Mouse (Mus musculus) heart, postnatal 0 days (tissue): ENCODE results near the gene Ufc1. TPM values are rescaled to one million over a fixed set of nuclear protein-coding genes. Genes with fewer than 3 reads are reported as not detected.

ENCODE experiments used
- ATAC-seq: fragments of 200-750 bp; cut with Nextera tagmentation; 2 replicates; pipeline ENCODE4 v1.8.0; 2017; ENCODE audit warnings: low read depth, moderate number of reproducible peaks, moderate library complexity; ENCODE audit not compliant: insufficient read depth
- DNase-seq: peaks from one replicate; pipeline ENCODE4 v3.0.0-alpha.2; 2016; ENCODE audit warnings: low spot score
- H3K27ac ChIP-seq: fragments of 300-500 bp; sonication (generic); 2 replicates; pipeline ENCODE4 v1.5.1; 2014; ENCODE audit warnings: low read depth, mild to moderate bottlenecking
- H3K27me3 ChIP-seq: fragments of 300-500 bp; sonication (generic); 2 replicates; pipeline ENCODE4 v1.6.1; 2014; ENCODE audit warnings: low read length, mixed read lengths; ENCODE audit not compliant: control insufficient read depth, insufficient read depth
- H3K36me3 ChIP-seq: fragments of 300-500 bp; sonication (generic); replicated peaks from 2 replicates; pipeline ENCODE4 v1.6.1; 2014; ENCODE audit warnings: low read length, mixed read lengths; ENCODE audit not compliant: control insufficient read depth, insufficient read depth
- H3K4me1 ChIP-seq: fragments of 300-500 bp; sonication (generic); 2 replicates; pipeline ENCODE4 v1.6.1; 2014; ENCODE audit warnings: antibody characterized with exemption; ENCODE audit not compliant: control insufficient read depth, insufficient read depth
- H3K4me2 ChIP-seq: fragments of 300-500 bp; sonication (generic); 2 replicates; pipeline ENCODE4 v1.6.1; 2014; ENCODE audit warnings: low read depth, mild to moderate bottlenecking, low read length, moderate library complexity
- H3K4me3 ChIP-seq: fragments of 300-500 bp; sonication (generic); 2 replicates; pipeline ENCODE4 v1.5.1; 2014; ENCODE audit warnings: low read depth, low read length
- H3K9ac ChIP-seq: fragments of 300-500 bp; sonication (generic); replicated peaks from 2 replicates; pipeline ENCODE4 v1.6.1; 2014; ENCODE audit warnings: low read depth, low read length, mixed read lengths
- H3K9me3 ChIP-seq: fragments of 300-500 bp; sonication (generic); replicated peaks from 2 replicates; pipeline ENCODE4 v1.6.1; 2016; ENCODE audit warnings: low read length; ENCODE audit not compliant: control insufficient read depth
- CTCF ChIP-seq: IDR thresholded peaks from 2 replicates; pipeline ENCODE4 v1.5.1; 2016; ENCODE audit warnings: antibody characterized with exemption, control low read depth, low read depth
- EP300 ChIP-seq: IDR thresholded peaks from 2 replicates; pipeline ENCODE4 v1.6.1; 2016; ENCODE audit warnings: antibody characterized with exemption, low read depth
- WGBS: fragments of 180-500 bp; shearing (Covaris S2); extraction: QIAGEN DNeasy Blood & Tissue Kit; methylation state at CpG from one replicate; pipeline ENCODE4 v1.1.7; 2014; 5-methylcytosine and 5-hydroxymethylcytosine counted together
- polyA plus RNA-seq: library from polyadenylated mRNA; unstranded; fragments of >200 nt; fragmentation: Nextera tagmentation; extraction: Ambion mirVana; gene quantifications from 2 replicates; pipeline ENCODE4 v1.2.1, GENCODE M21; 2015
- total RNA-seq: library from RNA; depleted of rRNA; stranded (reverse); fragments of >200 nt; gene quantifications from 2 replicates; pipeline ENCODE4 v1.2.3, GENCODE M21; 2014; ENCODE audit warnings: low replicate concordance

Gene Ufc1
- total and polyA plus RNA-seq, 2 experiments from 2014 or later: 109 to 140 TPM

GRCm38 (mm10) chr1:171280250-171280915, 14.4 kb downstream of the Ufc1 start:
- H3K27ac ChIP-seq: peak overlapping the region; percentile 41
- H3K36me3 ChIP-seq: peaks cover 51% of the 10 kb centered on the region
- no peaks in the 10 kb centered on the region for H3K27me3 ChIP-seq
- peak overlapping the region; percentile 78 for H3K4me2 ChIP-seq
- H3K4me1 ChIP-seq: peaks cover 7% of the 10 kb centered on the region
- WGBS: 2% methylated on average over 25 of the region's 25 CpGs
- peak overlapping the region; percentile 69 for H3K4me3 ChIP-seq
- TF ChIP-seq CTCF (no peak), EP300 (no peak)
- H3K9ac ChIP-seq: peak overlapping the region; percentile 69
- ATAC-seq (0 out of 2 replicates have a peak, but pooled peaks have one; percentile 3), DNase-seq (no peak)
- no peaks in the 10 kb centered on the region for H3K9me3 ChIP-seq

- peak overlapping the region; percentile 69 for H3K9ac ChIP-seq
- TF ChIP-seq EP300: no peak
- no peak for TF ChIP-seq CTCF
- H3K27ac ChIP-seq: no peak overlapping the region
- no peaks in the 10 kb centered on the region for H3K9me3 ChIP-seq
- ATAC-seq (no peak), DNase-seq (no peak)
- peak overlapping the region; percentile 69; the same call in 1 of the 2 replicates for H3K4me3 ChIP-seq
- 77% methylated on average over 5 of the region's 5 CpGs for WGBS
- H3K4me1 ChIP-seq: peaks cover 7% of the 10 kb centered on the region
- peaks cover 52% of the 10 kb centered on the region for H3K36me3 ChIP-seq
- no peaks in the 10 kb centered on the region for H3K27me3 ChIP-seq
- H3K4me2 ChIP-seq: peak overlapping the region; percentile 78; the same call in 1 of the 2 replicates
Observed at GRCm38 (mm10) chr1:171279721-171280120, 15.1 kb downstream of the Ufc1 start.

GRCm38 (mm10) chr1:171279012-171279705, 15.7 kb downstream of the Ufc1 start:
- Histone ChIP-seq H3K4me3 (no peak overlapping the region), H3K4me1 (peaks cover 7% of the 10 kb centered on the region), H3K9ac (0 out of 2 replicates have a peak overlapping the region, but pooled peaks have one; percentile 69), H3K4me2 (no peak overlapping the region), H3K9me3 (no peaks in the 10 kb centered on the region), H3K36me3 (peaks cover 51% of the 10 kb centered on the region), H3K27ac (no peak overlapping the region), H3K27me3 (no peaks in the 10 kb centered on the region)
- DNase-seq: no peak
- ATAC-seq: no peak
- no peak for TF ChIP-seq EP300
- TF ChIP-seq CTCF: no peak
- 82% methylated on average over 14 of the region's 14 CpGs for WGBS

- H3K36me3 ChIP-seq: peaks cover 59% of the 10 kb centered on the region
- H3K27ac ChIP-seq: no peak overlapping the region
- ATAC-seq: no peak
- no peak overlapping the region for H3K4me3 ChIP-seq
- no peak for DNase-seq
- no peaks in the 10 kb centered on the region for H3K27me3 ChIP-seq
- H3K9ac ChIP-seq: no peak overlapping the region
- 92% methylated on average over 8 of the region's 8 CpGs for WGBS
- H3K4me1 ChIP-seq: peaks cover 7% of the 10 kb centered on the region
- TF ChIP-seq CTCF (no peak), EP300 (no peak)
- H3K4me2 ChIP-seq: no peak overlapping the region
- no peaks in the 10 kb centered on the region for H3K9me3 ChIP-seq
Observed at GRCm38 (mm10) chr1:171278436-171278835, 16.4 kb downstream of the Ufc1 start.

- H3K4me2 ChIP-seq: no peak overlapping the region
- H3K9me3 ChIP-seq: no peaks in the 10 kb centered on the region
- peaks cover 63% of the 10 kb centered on the region for H3K36me3 ChIP-seq
- H3K4me1 ChIP-seq: peaks cover 7% of the 10 kb centered on the region
- DNase-seq: no peak
- H3K27ac ChIP-seq: no peak overlapping the region
- no peaks in the 10 kb centered on the region for H3K27me3 ChIP-seq
- H3K4me3 ChIP-seq: no peak overlapping the region
- no peak overlapping the region for H3K9ac ChIP-seq
- 79% methylated on average over 10 of the region's 10 CpGs for WGBS
- TF ChIP-seq CTCF (no peak), EP300 (no peak)
- ATAC-seq: no peak
Observed at GRCm38 (mm10) chr1:171277736-171278135, 17.1 kb downstream of the Ufc1 start.
